Mouse (Mus musculus) T-helper 2 cell (primary cell): ENCODE data around the gene Rexo1.

ENCODE experiments used
- in situ Hi-C: fragments of 300-600 bp; cut with MboI, MseI; formaldehyde crosslinking; loops from one replicate; pipeline ENCODE4 v1.15.1; 2025; ENCODE audit warnings: high pct_unique_total_duplicates

The Rexo1 gene

GRCm38 (mm10) chr10:80557346-80557965 is 3.9 kb downstream of the Rexo1 start:
- in situ Hi-C loops = no loop called here

- in situ Hi-C loops = no loop called here
Measured at GRCm38 (mm10) chr10:80553997-80554396, 7.4 kb downstream of the Rexo1 start.

GRCm38 (mm10) chr10:80553575-80553974 is 7.8 kb downstream of the Rexo1 start:
- in situ Hi-C loops = no loop called here

GRCm38 (mm10) chr10:80552364-80552763 is 9.0 kb downstream of the Rexo1 start:
- in situ Hi-C loops = no loop called here

GRCm38 (mm10) chr10:80549279-80549678 is 12.1 kb downstream of the Rexo1 start:
- in situ Hi-C loops = no loop called here

GRCm38 (mm10) chr10:80548428-80549006 is 12.8 kb downstream of the Rexo1 start:
- in situ Hi-C loops = no loop called here

GRCm38 (mm10) chr10:80547539-80547938 is 13.8 kb downstream of the Rexo1 start:
- in situ Hi-C loops = no loop called here

GRCm38 (mm10) chr10:80546945-80547344 is 14.4 kb downstream of the Rexo1 start:
- in situ Hi-C loops = no loop called here

GRCm38 (mm10) chr10:80545590-80545989 is 15.8 kb downstream of the Rexo1 start:
- in situ Hi-C loops = no loop called here

- in situ Hi-C loops = no loop called here
Measured at GRCm38 (mm10) chr10:80543873-80544272, 17.5 kb downstream of the Rexo1 start.

GRCm38 (mm10) chr10:80539493-80539892 is 21.9 kb downstream of the Rexo1 start:
- in situ Hi-C loops = no loop called here

GRCm38 (mm10) chr10:80538710-80539394 is 22.5 kb downstream of the Rexo1 start, which contains the start of gene Atp8b3:
Atp8b3 (minus strand) TSS chr10:80539124.
- in situ Hi-C loops = no loop called here

- in situ Hi-C loops = no loop called here
Measured at GRCm38 (mm10) chr10:80538180-80538579, 23.2 kb downstream of the Rexo1 start.

- in situ Hi-C loops = no loop called here
Measured at GRCm38 (mm10) chr10:80535711-80536110, 25.6 kb downstream of the Rexo1 start.

- in situ Hi-C loops = no loop called here
Measured at GRCm38 (mm10) chr10:80535071-80535470, 26.3 kb downstream of the Rexo1 start.

GRCm38 (mm10) chr10:80533704-80534103 is 27.7 kb downstream of the Rexo1 start:
- in situ Hi-C loops = no loop called here

- in situ Hi-C loops = no loop called here
Measured at GRCm38 (mm10) chr10:80532783-80533182, 28.6 kb downstream of the Rexo1 start.

GRCm38 (mm10) chr10:80526172-80526571 is 35.2 kb downstream of the Rexo1 start:
- in situ Hi-C loops = no loop called here

GRCm38 (mm10) chr10:80523299-80523698 is 38.1 kb downstream of the Rexo1 start:
- in situ Hi-C loops = no loop called here

GRCm38 (mm10) chr10:80519287-80519686 is 42.1 kb downstream of the Rexo1 start:
- in situ Hi-C loops = no loop called here

- in situ Hi-C loops = no loop called here
Measured at GRCm38 (mm10) chr10:80513739-80514138, 47.6 kb downstream of the Rexo1 start.

GRCm38 (mm10) chr10:80510273-80510660 is 51.1 kb downstream of the Rexo1 start:
- in situ Hi-C loops = no loop called here
